Mouse (Mus musculus): ENCODE results near the gene Hoxd13. TPM values are rescaled to one million over a fixed set of nuclear protein-coding genes. Genes with fewer than 3 reads are reported as not detected.

Hoxd13 gene
- total and polyA plus RNA-seq, 2 experiments from 2014 or later = 0.21 TPM; not detected in 1

DNA sequence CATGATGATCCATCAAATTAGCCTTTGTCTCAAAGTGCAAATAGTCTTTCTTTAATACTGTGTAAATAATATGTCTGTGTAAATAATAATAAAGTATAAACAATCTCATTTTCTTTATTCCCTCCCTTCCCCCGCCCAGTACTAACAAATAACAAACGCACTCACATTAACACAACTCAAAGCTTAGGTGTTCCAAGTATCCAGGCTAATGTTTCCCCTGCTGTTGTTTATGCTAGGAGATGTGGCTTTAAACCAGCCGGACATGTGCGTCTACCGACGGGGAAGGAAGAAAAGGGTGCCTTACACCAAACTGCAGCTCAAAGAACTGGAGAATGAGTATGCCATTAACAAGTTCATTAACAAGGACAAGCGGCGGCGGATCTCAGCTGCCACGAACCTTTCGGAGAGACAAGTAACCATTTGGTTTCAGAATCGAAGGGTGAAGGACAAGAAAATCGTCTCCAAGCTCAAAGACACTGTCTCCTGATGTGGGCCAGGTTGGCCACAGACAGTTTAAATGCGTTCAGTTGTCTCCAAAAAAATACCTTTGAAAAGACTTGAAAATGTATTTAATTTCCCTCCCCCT lies 1.6 kb downstream of the Hoxd13 start:
- DNase-seq (ENCODE audit: low spot score) (no peak), ATAC-seq (no peak)
- Histone ChIP-seq H3K27ac (no peak overlapping the region), H3K36me3 (ENCODE audit: insufficient read depth, low read length) (no peaks in the 10 kb centered on the region), H3K9ac (replicated peaks; ENCODE audit: low read length) (no peak overlapping the region), H3K4me3 (ENCODE audit: low read length) (no peak overlapping the region), H3K4me1 (ENCODE audit: insufficient read depth, low read length) (no peaks in the 10 kb centered on the region), H3K4me2 (ENCODE audit: low read depth, low read length) (no peak overlapping the region), H3K9me3 (ENCODE audit: low read length) (no peaks in the 10 kb centered on the region), H3K27me3 (ENCODE audit: insufficient read depth, low read length) (peaks cover 92% of the 10 kb centered on the region)
- 3% methylated on average over 14 of the region's 14 CpGs for WGBS
- TF ChIP-seq CTCF (IDR thresholded peaks at IDR 0.05; ENCODE audit: low read depth) = no peak

DNA sequence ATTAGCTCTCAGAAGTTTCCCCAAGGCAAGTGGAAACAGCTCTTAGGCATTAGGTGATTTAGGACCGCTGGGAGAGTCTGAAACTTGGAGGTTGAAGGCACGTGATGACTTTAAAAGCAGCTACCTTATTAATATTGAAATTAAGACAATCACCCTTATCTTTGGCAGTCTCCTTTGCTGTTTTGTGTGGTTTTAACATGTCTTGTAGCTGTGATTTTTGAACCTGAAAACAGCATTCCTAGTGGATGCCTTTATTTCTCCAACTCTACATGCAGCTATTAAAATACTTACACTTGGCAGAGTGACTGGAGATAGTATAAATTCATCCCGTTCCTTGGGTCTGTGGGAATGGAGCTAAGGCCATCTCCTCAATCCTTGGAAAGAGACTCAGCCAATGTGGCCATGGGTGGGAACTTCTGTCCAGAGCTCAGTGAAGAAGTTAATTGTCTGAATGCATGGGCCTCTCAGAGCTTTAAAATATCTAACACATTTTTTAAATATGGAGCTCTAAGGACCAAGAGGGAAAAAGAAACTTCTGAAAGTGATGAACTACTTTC lies 2.6 kb downstream of the Hoxd13 start:
- Histone ChIP-seq H3K4me2 (ENCODE audit: low read depth, low read length) (no peak overlapping the region), H3K27ac (no peak overlapping the region), H3K4me3 (ENCODE audit: low read length) (no peak overlapping the region), H3K4me1 (ENCODE audit: insufficient read depth, low read length) (no peaks in the 10 kb centered on the region), H3K27me3 (ENCODE audit: insufficient read depth, low read length) (peaks cover 92% of the 10 kb centered on the region), H3K9me3 (ENCODE audit: low read length) (no peaks in the 10 kb centered on the region), H3K36me3 (ENCODE audit: insufficient read depth, low read length) (no peaks in the 10 kb centered on the region), H3K9ac (replicated peaks; ENCODE audit: low read length) (no peak overlapping the region)
- ATAC-seq = no peak
- no peak for TF ChIP-seq CTCF (IDR thresholded peaks at IDR 0.05; ENCODE audit: low read depth)
- WGBS = 2% methylated on average over 3 of the region's 3 CpGs
- DNase-seq (ENCODE audit: low spot score) = no peak

DNA sequence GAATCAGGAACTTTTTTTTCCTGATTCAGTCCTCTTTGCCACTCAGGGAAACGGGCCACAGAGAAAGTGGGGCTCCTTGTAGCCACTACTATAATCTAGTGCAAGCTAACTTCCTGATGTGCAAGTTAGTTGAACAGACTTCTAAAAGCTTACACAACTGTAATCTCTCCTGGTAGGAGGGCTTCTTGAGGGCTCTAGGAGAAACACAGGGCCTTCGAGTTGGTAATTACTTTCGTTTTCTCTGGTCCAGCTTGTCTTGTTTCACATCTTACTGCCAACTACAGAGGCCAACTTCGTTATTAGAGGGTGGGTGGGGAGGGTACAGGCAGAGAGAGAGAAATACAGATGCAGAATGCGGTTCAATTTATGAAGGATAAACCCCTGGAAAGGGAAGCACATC lies 3.7 kb downstream of the Hoxd13 start:
- peaks cover 94% of the 10 kb centered on the region for H3K27me3 ChIP-seq (ENCODE audit: insufficient read depth, low read length)
- WGBS = 12% methylated on average over 5 of the region's 5 CpGs
- H3K27ac ChIP-seq = no peak overlapping the region
- no peak overlapping the region for H3K4me2 ChIP-seq (ENCODE audit: low read depth, low read length)
- no peaks in the 10 kb centered on the region for H3K9me3 ChIP-seq (ENCODE audit: low read length)
- no peaks in the 10 kb centered on the region for H3K36me3 ChIP-seq (ENCODE audit: insufficient read depth, low read length)
- DNase-seq (ENCODE audit: low spot score) (no peak), ATAC-seq (no peak)
- H3K9ac ChIP-seq (replicated peaks; ENCODE audit: low read length) = no peak overlapping the region
- no peak for TF ChIP-seq CTCF (IDR thresholded peaks at IDR 0.05; ENCODE audit: low read depth)
- H3K4me3 ChIP-seq (ENCODE audit: low read length) = no peak overlapping the region
- H3K4me1 ChIP-seq (ENCODE audit: insufficient read depth, low read length) = no peaks in the 10 kb centered on the region

DNA sequence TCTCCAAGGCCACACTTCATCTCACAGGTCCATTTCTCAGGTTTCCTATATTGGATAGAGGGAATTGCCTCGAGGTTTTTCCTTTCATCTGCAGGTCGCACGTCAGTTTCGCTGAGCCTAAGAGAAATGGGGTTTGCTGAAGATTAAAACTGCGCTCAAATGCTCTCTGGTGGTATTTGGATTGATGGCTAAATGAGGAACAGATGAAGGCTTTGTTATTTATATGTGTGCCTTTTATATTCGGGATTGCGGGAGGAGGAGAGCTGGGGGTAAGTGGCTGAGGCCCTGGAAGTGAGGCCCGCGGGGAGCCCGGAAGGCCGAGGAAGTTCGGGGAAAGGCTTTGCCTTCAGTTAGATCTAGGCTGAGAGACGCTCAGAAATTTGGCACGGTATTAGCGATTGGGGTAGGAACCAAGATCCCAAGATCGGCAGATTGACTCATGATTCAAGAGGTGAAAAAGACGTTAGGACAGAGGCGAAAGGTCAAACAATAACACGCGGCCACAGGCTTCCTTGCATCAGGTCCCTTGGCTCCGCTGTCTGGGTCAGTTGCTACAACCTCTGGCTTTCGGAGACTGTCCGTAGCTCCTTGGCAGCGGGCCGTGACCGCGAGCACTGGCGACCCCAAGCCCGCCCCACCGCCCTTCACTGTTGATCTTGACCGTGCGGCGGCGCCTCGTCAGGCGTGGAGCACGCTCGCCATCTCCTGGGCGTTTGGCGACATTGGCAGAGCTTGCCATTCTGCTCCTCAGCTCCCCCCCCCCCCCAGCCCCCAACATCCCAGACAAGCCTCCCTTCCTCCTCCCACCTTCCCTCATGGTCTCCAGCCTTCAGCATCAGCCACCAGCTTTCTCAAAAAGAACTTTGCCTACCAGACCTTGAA lies 4.6 kb downstream of the Hoxd13 start:
- Histone ChIP-seq H3K9ac (replicated peaks; ENCODE audit: low read length) (no peak overlapping the region), H3K4me1 (ENCODE audit: insufficient read depth, low read length) (no peaks in the 10 kb centered on the region), H3K27me3 (ENCODE audit: insufficient read depth, low read length) (peaks cover 98% of the 10 kb centered on the region), H3K36me3 (ENCODE audit: insufficient read depth, low read length) (no peaks in the 10 kb centered on the region), H3K4me2 (ENCODE audit: low read depth, low read length) (peak overlapping the region; percentile 49), H3K9me3 (ENCODE audit: low read length) (no peaks in the 10 kb centered on the region), H3K4me3 (ENCODE audit: low read length) (peak overlapping the region; percentile 22), H3K27ac (no peak overlapping the region)
- 4% methylated on average over 40 of the region's 40 CpGs for WGBS
- DNase-seq (ENCODE audit: low spot score) (peak; percentile 83), ATAC-seq (peak; percentile 50)
- TF ChIP-seq CTCF (IDR thresholded peaks at IDR 0.05; ENCODE audit: low read depth) = peak; percentile 83

DNA sequence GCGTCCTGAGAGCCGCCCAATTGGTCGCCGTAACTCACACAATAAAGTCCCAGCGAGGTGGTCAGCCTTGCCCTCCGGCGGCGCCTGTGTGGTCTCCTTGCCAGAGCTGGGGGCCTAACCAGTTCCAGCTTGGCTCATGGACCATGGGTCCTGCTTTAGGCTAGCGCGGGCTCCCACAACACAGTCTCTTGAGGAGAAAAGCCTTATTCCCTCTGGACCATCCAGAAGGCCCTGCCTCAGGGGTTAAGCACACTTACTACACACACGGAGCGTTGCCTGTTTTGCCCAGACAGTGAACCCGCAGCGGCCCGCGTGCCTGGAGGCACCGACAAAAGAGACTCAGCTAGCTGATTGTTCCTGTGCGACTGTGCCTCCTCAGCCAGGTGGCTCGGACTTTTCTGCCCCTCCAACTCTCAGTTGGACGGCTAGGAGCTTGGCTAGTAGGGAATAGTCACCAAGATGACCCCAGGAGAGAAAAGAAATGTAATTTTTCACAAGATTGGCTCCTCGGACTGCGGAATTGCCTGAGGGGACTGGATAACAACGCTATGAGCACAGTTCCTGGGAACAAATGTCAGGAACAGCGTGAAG lies 5.8 kb downstream of the Hoxd13 start:
- no peaks in the 10 kb centered on the region for H3K4me1 ChIP-seq (ENCODE audit: insufficient read depth, low read length)
- 2% methylated on average over 24 of the region's 24 CpGs for WGBS
- H3K36me3 ChIP-seq (ENCODE audit: insufficient read depth, low read length) = no peaks in the 10 kb centered on the region
- no peak overlapping the region for H3K27ac ChIP-seq
- H3K4me2 ChIP-seq (ENCODE audit: low read depth, low read length) = no peak overlapping the region
- H3K9me3 ChIP-seq (ENCODE audit: low read length) = no peaks in the 10 kb centered on the region
- ATAC-seq (no peak), DNase-seq (ENCODE audit: low spot score) (no peak)
- no peak overlapping the region for H3K9ac ChIP-seq (replicated peaks; ENCODE audit: low read length)
- no peak overlapping the region for H3K4me3 ChIP-seq (ENCODE audit: low read length)
- peaks cover 99% of the 10 kb centered on the region for H3K27me3 ChIP-seq (ENCODE audit: insufficient read depth, low read length)
- TF ChIP-seq CTCF (IDR thresholded peaks at IDR 0.05; ENCODE audit: low read depth) = no peak

DNA sequence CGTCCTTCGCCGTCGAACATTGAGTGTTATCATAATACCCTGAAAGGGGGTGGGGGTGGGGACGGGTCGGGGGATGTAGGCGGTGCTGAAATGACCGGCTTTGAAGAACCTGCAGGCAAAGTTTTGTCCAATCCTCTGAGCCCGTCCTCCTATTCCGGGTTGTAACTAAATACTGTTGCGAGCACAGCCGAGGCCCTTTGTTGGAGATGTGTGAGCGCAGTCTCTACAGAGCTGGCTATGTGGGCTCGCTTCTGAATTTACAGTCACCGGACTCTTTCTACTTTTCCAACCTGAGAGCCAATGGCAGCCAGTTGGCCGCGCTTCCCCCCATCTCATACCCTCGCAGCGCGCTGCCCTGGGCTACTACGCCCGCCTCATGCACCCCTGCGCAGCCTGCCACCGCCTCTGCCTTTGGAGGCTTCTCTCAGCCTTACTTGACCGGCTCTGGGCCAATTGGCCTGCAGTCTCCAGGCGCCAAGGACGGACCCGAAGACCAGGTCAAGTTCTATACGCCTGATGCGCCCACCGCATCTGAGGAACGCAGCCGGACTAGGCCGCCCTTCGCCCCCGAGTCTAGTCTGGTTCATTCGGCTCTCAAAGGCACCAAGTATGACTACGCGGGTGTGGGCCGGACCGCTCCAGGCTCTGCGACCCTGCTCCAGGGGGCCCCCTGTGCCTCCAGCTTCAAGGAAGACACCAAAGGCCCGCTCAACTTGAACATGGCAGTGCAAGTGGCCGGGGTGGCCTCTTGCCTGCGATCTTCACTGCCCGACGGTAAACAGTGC lies 7.0 kb downstream of the Hoxd13 start, which contains the start of gene Hoxd12:
TSS of gene Hoxd12 (plus strand) at position 133 of the 785 bp plus-strand sequence.
- Histone ChIP-seq H3K4me3 (ENCODE audit: low read length) (no peak within 1 kb of the TSS), H3K9ac (replicated peaks; ENCODE audit: low read length) (no peak within 1 kb of the TSS), H3K27me3 (ENCODE audit: insufficient read depth, low read length) (peaks cover 99% of the 10 kb centered on the region), H3K36me3 (ENCODE audit: insufficient read depth, low read length) (no peaks in the 10 kb centered on the region), H3K27ac (no peak within 1 kb of the TSS), H3K9me3 (ENCODE audit: low read length) (no peaks in the 10 kb centered on the region), H3K4me1 (ENCODE audit: insufficient read depth, low read length) (no peaks in the 10 kb centered on the region), H3K4me2 (ENCODE audit: low read depth, low read length) (no peak within 1 kb of the TSS)
- no peak for TF ChIP-seq CTCF (IDR thresholded peaks at IDR 0.05; ENCODE audit: low read depth)
- ATAC-seq = no peak
- 2% methylated on average over 47 of the region's 47 CpGs for WGBS
- DNase-seq (ENCODE audit: low spot score) = no peak

All from hindbrain, postnatal 0 days (tissue).